Mouse (Mus musculus): ENCODE measurements around the gene Gid8. TPM values are rescaled to one million over a fixed set of nuclear protein-coding genes. Genes with fewer than 3 reads are reported as not detected.

Gene Gid8
- polyA plus RNA-seq (2016; fragmentation: Nextera tagmentation; extraction: Ambion mirVana), result 52.0 and 54.7 TPM in 2 replicates

- Histone ChIP-seq H3K4me2 (peak within 1 kb of the TSS; percentile 82), H3K36me3 (replicated peaks) (peaks cover 28% of the 10 kb centered on the region), H3K9me3 (no peaks in the 10 kb centered on the region), H3K27ac (peak within 1 kb of the TSS; percentile 86), H3K9ac (peak within 1 kb of the TSS; percentile 99), H3K4me1 (peaks cover 25% of the 10 kb centered on the region), H3K4me3 (replicated peaks) (peak within 1 kb of the TSS; percentile 100), H3K27me3 (no peaks in the 10 kb centered on the region)
- under 1% methylated on average over 43 of the region's 43 CpGs for WGBS
- peak; percentile 96 for ATAC-seq (ENCODE audit: low FRiP score)
Observed at GRCm38 (mm10) chr2:180709923-180710272, at the start of gene Gid8, which contains the start of gene Dido1. TSS of gene Gid8 (plus strand) at chr2:180710117. TSS of gene Dido1 (minus strand) at chr2:180709999.

GRCm38 (mm10) chr2:180660521-180660920, 49.4 kb upstream of the Gid8 start:
- H3K36me3 ChIP-seq (replicated peaks), result peaks cover 29% of the 10 kb centered on the region
- no peak overlapping the region for H3K27ac ChIP-seq
- ATAC-seq (ENCODE audit: low FRiP score), result no peak
- H3K4me2 ChIP-seq, result no peak overlapping the region
- no peaks in the 10 kb centered on the region for H3K9me3 ChIP-seq
- no peaks in the 10 kb centered on the region for H3K27me3 ChIP-seq
- no peak overlapping the region for H3K9ac ChIP-seq
- 95% methylated on average over 5 of the region's 5 CpGs for WGBS
- no peak overlapping the region for H3K4me3 ChIP-seq (replicated peaks)
- H3K4me1 ChIP-seq, result peaks cover 8% of the 10 kb centered on the region

DNA sequence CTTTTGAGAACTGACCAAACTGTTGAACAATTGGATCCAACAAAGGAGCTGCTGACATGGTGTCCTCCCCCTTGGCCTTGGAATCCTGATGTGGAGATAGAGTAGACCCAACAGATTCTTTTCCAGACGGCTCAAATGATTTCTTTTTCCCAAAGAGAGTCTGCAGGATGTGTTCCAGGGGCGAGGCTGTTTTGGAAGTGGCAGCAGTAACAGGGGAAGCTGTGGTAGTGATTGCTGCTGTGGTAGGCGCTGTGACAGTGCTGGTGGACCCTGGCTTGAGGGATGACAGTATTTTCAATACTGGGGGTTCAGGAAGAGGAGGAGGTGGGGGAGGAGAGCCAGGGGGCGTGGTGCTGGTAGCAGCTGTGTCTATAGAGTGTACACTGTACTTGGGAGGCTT, 47.9 kb upstream of the Gid8 start:
- no peak for ATAC-seq (ENCODE audit: low FRiP score)
- 90% methylated on average over 4 of the region's 4 CpGs for WGBS
- Histone ChIP-seq H3K36me3 (replicated peaks) (peaks cover 44% of the 10 kb centered on the region), H3K4me2 (no peak overlapping the region), H3K4me3 (replicated peaks) (no peak overlapping the region), H3K9me3 (no peaks in the 10 kb centered on the region), H3K9ac (no peak overlapping the region), H3K27ac (no peak overlapping the region), H3K4me1 (peaks cover 8% of the 10 kb centered on the region), H3K27me3 (no peaks in the 10 kb centered on the region)

DNA sequence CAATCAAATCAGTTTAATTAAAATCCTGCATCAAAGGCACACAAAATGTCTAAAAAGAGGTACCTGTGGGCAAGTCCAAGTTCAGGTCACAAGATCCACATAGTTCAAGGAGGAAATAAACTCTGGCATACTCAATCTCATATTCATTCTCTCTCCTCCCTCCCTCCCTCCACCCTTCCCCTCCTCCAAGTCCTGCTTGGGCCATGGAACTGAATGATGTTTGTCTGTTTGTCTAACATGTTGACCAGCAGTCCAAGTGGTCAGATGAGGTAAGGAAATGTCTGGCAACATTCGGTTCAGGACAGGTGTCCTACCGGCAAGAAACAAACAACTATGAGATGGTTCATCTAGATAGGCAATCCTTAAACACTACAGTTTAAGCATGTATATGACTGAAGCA, 33.2 kb upstream of the Gid8 start:
- no peak for ATAC-seq (ENCODE audit: low FRiP score)
- Histone ChIP-seq H3K4me1 (no peaks in the 10 kb centered on the region), H3K9me3 (no peaks in the 10 kb centered on the region), H3K36me3 (replicated peaks) (peaks cover 51% of the 10 kb centered on the region), H3K9ac (no peak overlapping the region), H3K4me3 (replicated peaks) (no peak overlapping the region), H3K27ac (no peak overlapping the region), H3K4me2 (no peak overlapping the region), H3K27me3 (no peaks in the 10 kb centered on the region)
- 94% methylated on average over 2 of the region's 2 CpGs for WGBS

DNA sequence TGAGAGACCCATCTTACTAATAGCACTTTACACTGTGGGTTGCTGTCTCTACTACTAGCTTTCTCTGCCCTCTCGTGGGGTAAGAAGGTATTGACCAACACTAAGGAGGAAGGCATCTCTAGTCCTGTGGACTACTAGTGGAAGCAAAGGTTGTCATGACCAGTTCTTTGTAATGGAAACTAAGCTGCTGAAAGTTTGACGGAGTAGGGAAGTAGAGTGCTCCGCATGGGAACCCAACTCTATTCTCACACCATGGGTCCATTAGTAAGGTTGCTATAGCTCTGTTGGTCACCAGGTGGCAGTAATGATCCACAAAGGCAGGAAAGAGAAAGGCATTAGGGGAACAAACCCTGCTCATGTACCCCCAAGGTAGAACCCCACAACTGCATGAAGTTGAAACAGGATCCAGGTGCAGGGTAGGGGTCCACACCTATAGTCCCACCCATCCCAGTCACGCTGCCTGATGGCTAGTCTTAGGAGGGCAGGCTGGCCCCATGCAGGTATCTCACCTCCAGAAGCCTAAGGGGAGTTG, 31.2 kb upstream of the Gid8 start:
- peaks cover 49% of the 10 kb centered on the region for H3K36me3 ChIP-seq (replicated peaks)
- no peaks in the 10 kb centered on the region for H3K9me3 ChIP-seq
- H3K9ac ChIP-seq, result no peak overlapping the region
- peak; percentile 58 for ATAC-seq (ENCODE audit: low FRiP score)
- H3K27ac ChIP-seq, result no peak overlapping the region
- 26% methylated on average over 4 of the region's 4 CpGs for WGBS
- no peak overlapping the region for H3K4me3 ChIP-seq (replicated peaks)
- no peaks in the 10 kb centered on the region for H3K27me3 ChIP-seq
- H3K4me1 ChIP-seq, result no peaks in the 10 kb centered on the region
- no peak overlapping the region for H3K4me2 ChIP-seq

- H3K36me3 ChIP-seq (replicated peaks), result peaks cover 65% of the 10 kb centered on the region
- H3K4me1 ChIP-seq, result no peaks in the 10 kb centered on the region
- H3K4me3 ChIP-seq (replicated peaks), result no peak overlapping the region
- WGBS, result 77% methylated on average over 2 of the region's 2 CpGs
- no peaks in the 10 kb centered on the region for H3K27me3 ChIP-seq
- H3K9me3 ChIP-seq, result no peaks in the 10 kb centered on the region
- H3K4me2 ChIP-seq, result no peak overlapping the region
- H3K27ac ChIP-seq, result no peak overlapping the region
- H3K9ac ChIP-seq, result no peak overlapping the region
- ATAC-seq (ENCODE audit: low FRiP score), result no peak
Observed at GRCm38 (mm10) chr2:180681225-180681624, 28.7 kb upstream of the Gid8 start.

- WGBS, result 89% methylated on average over 2 of the region's 2 CpGs
- Histone ChIP-seq H3K4me1 (no peaks in the 10 kb centered on the region), H3K36me3 (replicated peaks) (peaks cover 88% of the 10 kb centered on the region), H3K4me3 (replicated peaks) (no peak overlapping the region), H3K9me3 (no peaks in the 10 kb centered on the region), H3K9ac (no peak overlapping the region), H3K27ac (no peak overlapping the region), H3K4me2 (no peak overlapping the region), H3K27me3 (no peaks in the 10 kb centered on the region)
- ATAC-seq (ENCODE audit: low FRiP score), result no peak
Observed at GRCm38 (mm10) chr2:180683524-180683923, 26.4 kb upstream of the Gid8 start.

- Histone ChIP-seq H3K27me3 (no peaks in the 10 kb centered on the region), H3K4me1 (no peaks in the 10 kb centered on the region), H3K27ac (no peak overlapping the region), H3K36me3 (replicated peaks) (peaks cover 93% of the 10 kb centered on the region), H3K4me2 (no peak overlapping the region), H3K9ac (no peak overlapping the region), H3K9me3 (no peaks in the 10 kb centered on the region), H3K4me3 (replicated peaks) (no peak overlapping the region)
- WGBS, result 95% methylated on average over 4 of the region's 4 CpGs
- no peak for ATAC-seq (ENCODE audit: low FRiP score)
Observed at GRCm38 (mm10) chr2:180684031-180684430, 25.9 kb upstream of the Gid8 start.

GRCm38 (mm10) chr2:180689841-180690240, 20.1 kb upstream of the Gid8 start:
- Histone ChIP-seq H3K9me3 (no peaks in the 10 kb centered on the region), H3K4me1 (peaks cover 9% of the 10 kb centered on the region), H3K27me3 (no peaks in the 10 kb centered on the region), H3K9ac (no peak overlapping the region), H3K27ac (no peak overlapping the region), H3K4me2 (no peak overlapping the region), H3K36me3 (replicated peaks) (peaks cover 62% of the 10 kb centered on the region), H3K4me3 (replicated peaks) (no peak overlapping the region)
- no peak for ATAC-seq (ENCODE audit: low FRiP score)
- 85% methylated on average over 5 of the region's 5 CpGs for WGBS

GRCm38 (mm10) chr2:180692630-180693029, 17.3 kb upstream of the Gid8 start:
- Histone ChIP-seq H3K9ac (peak overlapping the region; percentile 25; the same call in 1 of the 2 replicates), H3K9me3 (no peaks in the 10 kb centered on the region), H3K27me3 (no peaks in the 10 kb centered on the region), H3K4me1 (peaks cover 17% of the 10 kb centered on the region), H3K27ac (peak overlapping the region; percentile 75), H3K36me3 (replicated peaks) (peaks cover 34% of the 10 kb centered on the region), H3K4me3 (replicated peaks) (no peak overlapping the region), H3K4me2 (peak overlapping the region; percentile 21; the same call in 1 of the 2 replicates)
- WGBS, result 0% methylated on average over 1 of the region's 1 CpGs
- ATAC-seq (ENCODE audit: low FRiP score), result peak; percentile 57; the same call in 1 of the 2 replicates

GRCm38 (mm10) chr2:180695176-180695575, 14.7 kb upstream of the Gid8 start:
- Histone ChIP-seq H3K4me2 (no peak overlapping the region), H3K9ac (no peak overlapping the region), H3K9me3 (no peaks in the 10 kb centered on the region), H3K4me3 (replicated peaks) (no peak overlapping the region), H3K27me3 (no peaks in the 10 kb centered on the region), H3K4me1 (peaks cover 27% of the 10 kb centered on the region), H3K36me3 (replicated peaks) (peaks cover 9% of the 10 kb centered on the region), H3K27ac (no peak overlapping the region)
- no peak for ATAC-seq (ENCODE audit: low FRiP score)
- WGBS, result 58% methylated on average over 2 of the region's 2 CpGs

GRCm38 (mm10) chr2:180700457-180700856, 9.5 kb upstream of the Gid8 start:
- Histone ChIP-seq H3K27ac (no peak overlapping the region), H3K9ac (peak overlapping the region; percentile 97; the same call in 1 of the 2 replicates), H3K4me1 (peaks cover 39% of the 10 kb centered on the region), H3K27me3 (no peaks in the 10 kb centered on the region), H3K9me3 (no peaks in the 10 kb centered on the region), H3K4me3 (replicated peaks) (peak overlapping the region; percentile 92), H3K4me2 (peak overlapping the region; percentile 87), H3K36me3 (replicated peaks) (no peaks in the 10 kb centered on the region; the same call in 1 of the 2 replicates)
- no peak for ATAC-seq (ENCODE audit: low FRiP score)
- whole genome bisulfite sequencing, result 83% methylated on average over 5 of the region's 5 CpGs

DNA sequence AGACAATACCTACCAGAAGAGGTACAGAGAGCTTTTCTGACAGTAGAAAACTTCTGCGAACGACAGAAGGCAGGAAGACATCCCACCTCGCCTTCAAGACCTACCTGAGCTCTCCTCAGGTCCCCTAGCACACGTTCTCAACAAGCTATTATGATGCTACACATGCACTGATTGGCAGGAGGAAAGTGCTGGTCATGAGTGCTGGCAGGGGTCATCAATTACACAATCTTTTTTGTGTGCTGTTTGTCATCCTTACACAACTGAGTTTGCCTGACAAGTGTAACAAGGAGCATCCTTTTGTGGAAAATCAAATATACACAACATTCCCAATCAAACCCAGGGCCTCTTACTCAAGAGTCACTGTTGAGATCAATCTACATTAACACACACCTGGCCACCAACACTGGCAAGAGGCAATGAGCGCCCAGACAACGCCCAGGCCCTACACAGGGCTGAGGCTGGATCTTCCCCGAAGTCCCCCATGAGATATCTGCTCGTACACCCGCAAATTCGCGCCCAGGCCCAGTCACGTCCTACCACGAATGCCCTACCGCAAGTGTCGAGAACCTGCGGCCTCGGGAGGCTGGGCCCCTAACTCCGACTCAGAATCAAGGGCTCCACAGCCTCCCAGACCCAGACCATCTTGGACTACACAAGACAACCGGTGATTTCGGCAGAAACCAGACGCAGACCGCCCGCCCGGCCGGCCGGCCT, 8.7 kb upstream of the Gid8 start:
- H3K4me2 ChIP-seq, result peak overlapping the region; percentile 87
- H3K9me3 ChIP-seq, result no peaks in the 10 kb centered on the region
- H3K4me3 ChIP-seq (replicated peaks), result peak overlapping the region; percentile 92
- peak; percentile 24; the same call in 1 of the 2 replicates for ATAC-seq (ENCODE audit: low FRiP score)
- peaks cover 34% of the 10 kb centered on the region for H3K4me1 ChIP-seq
- peak overlapping the region; percentile 97 for H3K9ac ChIP-seq
- peaks cover 3% of the 10 kb centered on the region for H3K36me3 ChIP-seq (replicated peaks)
- 6% methylated on average over 26 of the region's 26 CpGs for WGBS
- peak overlapping the region; percentile 95 for H3K27ac ChIP-seq
- H3K27me3 ChIP-seq, result no peaks in the 10 kb centered on the region
